Mouse (Mus musculus) limb, embryonic 14.5 days (tissue): Measurements from ENCODE around the gene Myoz1. TPM values are rescaled to one million over a fixed set of nuclear protein-coding genes. Genes with fewer than 3 reads are reported as not detected.
"Not testable (repeated sequence)": the region's sequence is repeated elsewhere in the genome, so short reads cannot be mapped to it uniquely, and the experiment has no call there.

Experiments used
- ATAC-seq: fragments of 200-750 bp; cut with Nextera tagmentation; 2 replicates; pipeline ENCODE4 v1.8.0; 2017; ENCODE audit warnings: low read depth, moderate number of reproducible peaks, moderate TSS enrichment; ENCODE audit not compliant: low FRiP score
- DNase-seq: peaks from one replicate; pipeline ENCODE4 v3.0.0-alpha.2; 2015; ENCODE audit warnings: low spot score
- H3K27ac ChIP-seq: fragments of 300-500 bp; sonication (generic); replicated peaks from 2 replicates; pipeline ENCODE4 v1.5.1; 2014; ENCODE audit warnings: low read depth, mild to moderate bottlenecking, low read length, moderate library complexity, mixed read lengths
- H3K27me3 ChIP-seq: fragments of 300-500 bp; sonication (generic); 2 replicates; pipeline ENCODE4 v1.6.1; 2014; ENCODE audit warnings: low read length, mixed read lengths; ENCODE audit not compliant: control insufficient read depth, insufficient read depth
- H3K36me3 ChIP-seq: fragments of 300-500 bp; sonication (generic); 2 replicates; pipeline ENCODE4 v1.6.1; 2014; ENCODE audit warnings: mild to moderate bottlenecking, low read length, moderate library complexity, mixed read lengths; ENCODE audit not compliant: control insufficient read depth, insufficient read depth
- H3K4me1 ChIP-seq: fragments of 300-500 bp; sonication (generic); 2 replicates; pipeline ENCODE4 v1.6.1; 2014; ENCODE audit warnings: antibody characterized with exemption, low read length, mixed read lengths; ENCODE audit not compliant: control insufficient read depth, insufficient read depth
- H3K4me2 ChIP-seq: fragments of 300-500 bp; sonication (generic); replicated peaks from 2 replicates; pipeline ENCODE4 v1.6.1; 2014; ENCODE audit warnings: low read depth, mild to moderate bottlenecking, low read length, moderate library complexity; ENCODE audit not compliant: severe bottlenecking
- H3K4me3 ChIP-seq: fragments of 300-500 bp; sonication (generic); replicated peaks from 2 replicates; pipeline ENCODE4 v1.5.1; 2014; ENCODE audit warnings: low read length
- H3K9ac ChIP-seq: fragments of 300-500 bp; sonication (generic); 2 replicates; pipeline ENCODE4 v1.6.1; 2014; ENCODE audit warnings: mild to moderate bottlenecking, low read depth, low read length, moderate library complexity; ENCODE audit not compliant: severe bottlenecking
- H3K9me3 ChIP-seq: fragments of 300-500 bp; sonication (generic); 2 replicates; pipeline ENCODE4 v1.6.1; 2016; ENCODE audit warnings: low read length; ENCODE audit not compliant: control insufficient read depth
- POLR2A ChIP-seq: fragments of 200-500 bp; IDR thresholded peaks from 2 replicates; pipeline ENCODE4 v1.8.0; 2012; ENCODE audit warnings: inconsistent platforms, mild to moderate bottlenecking, moderate library complexity, borderline replicate concordance; ENCODE audit not compliant: insufficient read depth, insufficient read length; ENCODE audit errors: extremely low read depth
- WGBS: fragments of 180-500 bp; shearing (Covaris S2); extraction: QIAGEN DNeasy Blood & Tissue Kit; methylation state at CpG from one replicate; pipeline ENCODE4 v1.1.7; 2014; 5-methylcytosine and 5-hydroxymethylcytosine counted together
- polyA plus RNA-seq, 2 experiments: library from polyadenylated mRNA; depleted of rRNA in 1 of 2; stranded (reverse) in 1 of 2; unstranded in 1 of 2; fragments of >200 nt; fragmentation: Nextera tagmentation in 1 of 2; extraction: Ambion mirVana in 1 of 2; gene quantifications; 2 replicates each; pipeline versions ENCODE4 v1.2.1 to v1.2.3; 2012 to 2014

The Myoz1 gene
- polyA plus RNA-seq (2012; rRNA removed) (6.9 and 8.5 TPM in 2 replicates), polyA plus RNA-seq (2014; fragmentation: Nextera tagmentation; extraction: Ambion mirVana) (3.8 and 9.7 TPM in 2 replicates)

DNA sequence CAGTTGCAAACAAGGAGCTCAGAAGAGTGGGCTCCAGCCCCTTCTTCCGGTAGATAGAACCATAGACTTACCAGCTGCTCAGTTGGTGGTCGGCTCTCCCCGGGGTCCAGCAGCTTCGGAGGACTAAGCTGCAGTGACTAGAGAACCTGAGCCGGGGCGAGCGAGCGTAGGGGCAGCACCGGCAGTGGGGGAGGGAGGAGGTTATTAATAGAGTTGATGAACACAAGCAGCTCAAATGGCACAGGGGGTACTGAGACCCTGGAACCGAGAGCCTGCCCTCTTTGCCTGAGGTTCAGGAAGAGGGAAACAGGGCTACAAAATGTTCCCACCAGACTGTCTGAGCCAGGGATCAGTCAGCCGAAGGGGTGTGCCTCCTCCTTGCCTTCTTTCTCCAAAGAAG lies at the start of gene Myoz1:
Myoz1 (minus strand) TSS at position 180 of the 400 bp plus-strand sequence.
- no peak for TF ChIP-seq POLR2A
- H3K9me3 ChIP-seq = no peaks in the 10 kb centered on the region
- H3K4me1 ChIP-seq = peaks cover 5% of the 10 kb centered on the region
- H3K9ac ChIP-seq = no peak within 1 kb of the TSS
- no peak within 1 kb of the TSS for H3K4me3 ChIP-seq
- H3K27ac ChIP-seq = no peak within 1 kb of the TSS
- no peak for DNase-seq
- 48% methylated on average over 11 of the region's 11 CpGs for WGBS
- no peaks in the 10 kb centered on the region for H3K36me3 ChIP-seq
- H3K4me2 ChIP-seq = no peak within 1 kb of the TSS
- H3K27me3 ChIP-seq = no peaks in the 10 kb centered on the region
- ATAC-seq = no peak

DNA sequence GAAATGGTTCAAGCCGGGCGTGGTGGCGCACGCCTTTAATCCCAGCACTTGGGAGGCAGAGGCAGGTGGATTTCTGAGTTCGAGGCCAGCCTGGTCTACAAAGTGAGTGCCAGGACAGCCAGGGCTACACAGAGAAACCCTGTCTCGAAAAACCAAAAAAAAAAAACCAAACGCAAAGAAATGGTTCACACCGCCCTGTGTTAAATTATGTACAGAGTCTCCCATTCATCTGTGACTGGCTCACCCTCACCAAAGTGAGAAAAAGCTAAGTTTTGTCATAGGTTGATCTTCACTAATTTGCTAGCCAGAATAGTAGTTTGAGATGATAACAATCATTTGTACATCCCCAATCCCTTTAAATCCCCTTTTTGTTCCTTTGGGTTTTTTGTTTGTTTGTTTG lies 47.1 kb upstream of the Myoz1 start:
- Histone ChIP-seq H3K4me2 (peak overlapping the region; percentile 53), H3K4me3 (peak overlapping the region; percentile 62), H3K27ac (peak overlapping the region; percentile 86; the same call in 1 of the 2 replicates), H3K4me1 (peaks cover 20% of the 10 kb centered on the region), H3K36me3 (peaks cover 20% of the 10 kb centered on the region), H3K9ac (peak overlapping the region; percentile 71)
- not testable (repeated sequence) for H3K9me3 ChIP-seq, DNase-seq, ATAC-seq, H3K27me3 ChIP-seq
- WGBS = 6% methylated on average over 7 of the region's 8 CpGs

DNA sequence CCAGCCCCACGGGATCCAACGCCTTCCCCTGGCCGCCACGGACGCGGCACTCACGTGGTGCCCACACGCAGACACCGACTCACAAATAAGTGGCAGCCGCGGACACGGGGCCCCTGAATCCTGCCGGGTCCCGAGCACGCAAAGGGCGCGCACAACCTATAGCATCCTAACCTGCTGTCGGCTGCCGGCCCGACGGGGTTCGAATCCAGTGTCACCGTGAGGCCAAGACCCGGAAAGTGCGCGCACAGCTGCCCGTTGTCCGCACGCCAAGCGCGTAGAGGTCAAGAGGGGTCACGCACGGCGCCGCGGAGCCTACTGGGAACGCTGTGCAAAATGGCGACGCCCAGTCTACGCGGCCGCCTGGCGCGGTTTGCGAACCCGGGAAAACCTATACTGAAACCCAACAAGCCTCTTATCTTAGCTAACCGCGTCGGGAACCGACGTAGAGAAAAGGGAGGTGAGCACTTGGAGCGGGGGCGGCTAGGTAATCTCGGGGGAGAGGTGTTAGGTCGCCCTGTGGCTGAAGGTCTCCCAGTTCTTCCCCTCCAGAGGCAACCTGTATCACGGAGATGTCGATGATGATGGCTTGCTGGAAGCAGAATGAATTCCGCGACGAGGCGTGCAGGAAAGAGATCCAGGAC lies 46.5 kb upstream of the Myoz1 start, which contains the start of gene Chchd1:
Chchd1 (plus strand) TSS at position 266 of the 641 bp plus-strand sequence.
- Histone ChIP-seq H3K27ac (peak within 1 kb of the TSS; percentile 86), H3K4me1 (peaks cover 19% of the 10 kb centered on the region), H3K9me3 (no peaks in the 10 kb centered on the region), H3K4me2 (peak within 1 kb of the TSS; percentile 53), H3K9ac (peak within 1 kb of the TSS; percentile 71), H3K36me3 (peaks cover 25% of the 10 kb centered on the region), H3K27me3 (no peaks in the 10 kb centered on the region), H3K4me3 (peak within 1 kb of the TSS; percentile 62)
- ATAC-seq = peak; percentile 73
- no peak; the same call in 1 of the 2 replicates for TF ChIP-seq POLR2A
- peak; percentile 75 for DNase-seq
- under 1% methylated on average over 61 of the region's 61 CpGs for WGBS

DNA sequence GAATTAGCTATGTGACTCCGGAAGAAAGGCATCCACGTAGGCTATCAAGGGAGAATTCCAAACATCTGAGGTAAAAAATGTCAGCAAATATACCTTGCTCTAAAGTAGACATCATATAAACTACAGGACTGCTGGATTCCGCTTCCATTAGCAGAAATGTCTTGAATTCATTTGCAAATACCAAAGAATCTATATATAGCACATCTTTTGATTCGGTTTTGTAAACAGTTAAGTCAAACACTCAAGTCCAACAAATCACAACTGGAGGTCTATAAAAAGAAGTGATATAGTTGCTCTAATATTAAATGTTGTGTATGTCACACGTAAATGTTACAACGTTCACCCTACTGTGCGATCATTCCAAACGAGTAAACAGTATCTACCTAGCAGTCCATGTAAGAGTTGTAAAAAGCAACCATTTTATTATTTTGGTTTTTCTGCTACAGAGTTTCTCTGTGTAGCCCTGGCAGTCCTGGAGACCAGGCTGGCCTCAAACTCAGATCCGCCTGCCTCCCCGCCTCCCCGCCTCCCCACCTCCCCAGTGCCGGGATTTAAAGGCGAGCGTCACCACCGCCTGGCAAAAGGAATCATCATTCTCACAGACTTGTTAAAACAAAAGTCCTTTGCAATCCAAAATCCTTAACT lies 45.9 kb upstream of the Myoz1 start:
- H3K4me3 ChIP-seq = peak overlapping the region; percentile 62
- peak overlapping the region; percentile 71 for H3K9ac ChIP-seq
- no peaks in the 10 kb centered on the region for H3K27me3 ChIP-seq
- peaks cover 25% of the 10 kb centered on the region for H3K36me3 ChIP-seq
- peak overlapping the region; percentile 53 for H3K4me2 ChIP-seq
- 10% methylated on average over 15 of the region's 15 CpGs for WGBS
- peak; percentile 25 for ATAC-seq
- no peaks in the 10 kb centered on the region for H3K9me3 ChIP-seq
- no peak for DNase-seq
- TF ChIP-seq POLR2A = no peak
- peak overlapping the region; percentile 86 for H3K27ac ChIP-seq
- H3K4me1 ChIP-seq = peaks cover 24% of the 10 kb centered on the region

DNA sequence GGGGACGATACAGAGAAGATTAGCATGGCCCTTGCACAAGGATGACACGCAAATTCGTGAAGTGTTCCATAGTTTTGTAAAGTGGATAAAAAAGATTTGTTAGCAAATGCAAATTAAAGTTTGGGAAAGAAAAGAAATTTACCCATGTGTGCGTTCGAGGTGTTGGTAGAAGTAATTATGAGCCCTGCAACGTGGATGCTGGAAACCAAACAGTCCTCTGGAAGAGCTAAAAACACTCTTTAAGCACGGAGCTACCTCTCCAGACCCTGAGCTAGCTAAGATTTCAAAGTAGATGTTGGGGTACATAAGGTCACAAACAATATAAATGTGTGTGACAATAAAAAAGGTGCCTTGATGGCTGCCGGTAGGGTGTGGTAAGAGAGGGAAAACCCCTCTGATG lies 45.2 kb upstream of the Myoz1 start:
- H3K27me3 ChIP-seq = no peaks in the 10 kb centered on the region
- 74% methylated on average over 8 of the region's 8 CpGs for WGBS
- DNase-seq (no peak), ATAC-seq (no peak)
- peak overlapping the region; percentile 62 for H3K4me3 ChIP-seq
- H3K4me1 ChIP-seq = peaks cover 29% of the 10 kb centered on the region
- peak overlapping the region; percentile 53 for H3K4me2 ChIP-seq
- no peaks in the 10 kb centered on the region for H3K9me3 ChIP-seq
- H3K36me3 ChIP-seq = peaks cover 25% of the 10 kb centered on the region
- no peak for TF ChIP-seq POLR2A
- H3K9ac ChIP-seq = peak overlapping the region; percentile 1; the same call in 1 of the 2 replicates
- no peak overlapping the region for H3K27ac ChIP-seq
